Mouse (Mus musculus): ENCODE measurements around the gene Abcg2.

GRCm38 (mm10) chr6:58609919-58610759 lies 25.8 kb downstream of the Abcg2 start:
- no peak for TF ChIP-seq RCOR1 (conservative IDR thresholded peaks at IDR 0.05; ENCODE audit: low read depth, low read length)
- no peak for TF ChIP-seq ZC3H11A (IDR thresholded peaks at IDR 0.05; ENCODE audit: low read depth, low read length)
- TF ChIP-seq USF1 (IDR thresholded peaks at IDR 0.05; ENCODE audit: low read depth, low read length), result no peak
- TF ChIP-seq CTCF (conservative IDR thresholded peaks at IDR 0.05 in 1 of 2, IDR thresholded peaks at IDR 0.05 in 1 of 2; ENCODE audit: low read depth in 2 of 2, low read length in 2 of 2), result no peak
- no peak for TF ChIP-seq TCF12 (IDR thresholded peaks at IDR 0.05; ENCODE audit: low read depth, low read length)
- TF ChIP-seq POLR2AphosphoS2 (IDR thresholded peaks at IDR 0.05; ENCODE audit: low read depth, low read length), result no peak
- no peak for TF ChIP-seq ELF1 (IDR thresholded peaks at IDR 0.05; ENCODE audit: low read depth, low read length)
- no peak for TF ChIP-seq USF2 (conservative IDR thresholded peaks at IDR 0.05; ENCODE audit: low read depth, low read length)
- TF ChIP-seq POLR2A (IDR thresholded peaks at IDR 0.05; ENCODE audit: low read depth, low read length), result no peak
- TF ChIP-seq MAZ (IDR thresholded peaks at IDR 0.05; ENCODE audit: low read depth, low read length), result no peak
- TF ChIP-seq NRF1 (IDR thresholded peaks at IDR 0.05; ENCODE audit: low read depth, low read length), result no peak

All from CH12.LX (cell line).